Mouse (Mus musculus): Measurements from ENCODE around the gene Atf5. TPM values are rescaled to one million over a fixed set of nuclear protein-coding genes. Genes with fewer than 3 reads are reported as not detected.

Atf5 gene
- polyA plus RNA-seq, 1 experiment from 2014 or later = 4.0 TPM

DNA sequence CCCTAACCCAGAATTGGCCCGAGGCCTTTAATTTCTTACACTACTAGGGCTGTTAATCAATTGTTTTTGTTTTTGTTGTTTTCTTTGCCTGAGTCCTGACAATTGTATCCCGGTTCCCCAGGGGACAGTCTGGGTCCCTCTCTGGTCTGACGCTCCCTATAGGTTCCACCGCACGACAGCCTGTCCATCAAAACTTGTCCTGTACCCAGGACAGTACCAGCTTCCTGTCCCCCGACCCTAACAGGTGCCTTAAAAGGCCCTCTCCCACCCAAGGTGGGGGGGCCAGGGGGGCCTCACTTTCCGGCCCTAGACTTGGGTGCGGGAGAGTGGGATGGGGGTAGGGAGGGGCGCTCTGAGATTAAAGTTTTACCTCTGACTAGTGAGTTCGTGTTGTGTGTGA lies 38.6 kb upstream of the Atf5 start:
- peaks cover 67% of the 10 kb centered on the region for H3K4me1 ChIP-seq (replicated peaks)
- H3K9ac ChIP-seq = peak overlapping the region; percentile 44
- peak overlapping the region; percentile 35 for H3K4me3 ChIP-seq
- H3K9me3 ChIP-seq = no peaks in the 10 kb centered on the region
- no peaks in the 10 kb centered on the region for H3K36me3 ChIP-seq
- H3K27ac ChIP-seq (replicated peaks) = peak overlapping the region; percentile 87
- no peak for ATAC-seq (ENCODE audit: low FRiP score, low read depth)
- H3K4me2 ChIP-seq = peak overlapping the region; percentile 58
- H3K27me3 ChIP-seq = no peaks in the 10 kb centered on the region
- WGBS = 37% methylated on average over 10 of the region's 10 CpGs

DNA sequence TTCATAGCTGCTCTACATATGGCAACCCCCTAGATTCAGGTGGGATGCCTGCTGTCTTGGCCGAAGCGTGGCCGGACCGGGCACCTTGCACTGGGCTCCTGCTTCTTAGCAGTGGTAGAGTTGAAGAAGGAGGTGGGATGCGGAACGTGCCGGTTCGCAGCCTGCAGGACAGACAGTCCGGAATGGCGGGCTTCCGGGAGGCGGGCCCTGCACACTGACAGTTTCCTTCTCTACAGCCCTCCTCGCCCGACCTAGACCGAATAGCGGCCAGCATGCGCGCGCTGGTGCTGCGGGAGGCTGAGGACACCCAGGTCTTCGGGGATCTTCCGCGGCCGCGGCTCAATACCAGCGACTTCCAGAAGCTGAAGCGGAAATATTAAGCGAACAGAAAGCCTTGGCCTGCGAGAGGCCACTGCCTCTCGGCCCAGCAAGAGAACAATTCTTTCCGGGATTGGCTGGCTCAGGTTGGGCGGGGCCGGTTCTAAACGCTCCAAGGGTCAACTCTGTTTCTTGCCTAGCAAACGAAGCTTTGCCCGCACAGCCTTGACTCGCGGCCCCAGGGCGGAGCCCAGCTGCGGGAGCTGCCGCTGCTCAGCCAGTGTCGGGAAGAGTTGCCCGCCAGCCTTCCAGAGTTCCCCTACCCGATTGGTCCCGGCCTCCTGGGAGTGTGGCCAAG lies 38.0 kb upstream of the Atf5 start:
- peaks cover 63% of the 10 kb centered on the region for H3K4me1 ChIP-seq (replicated peaks)
- peak overlapping the region; percentile 35 for H3K4me3 ChIP-seq
- WGBS = 3% methylated on average over 45 of the region's 45 CpGs
- H3K4me2 ChIP-seq = peak overlapping the region; percentile 58
- H3K27me3 ChIP-seq = no peaks in the 10 kb centered on the region
- H3K9me3 ChIP-seq = no peaks in the 10 kb centered on the region
- no peak for ATAC-seq (ENCODE audit: low FRiP score, low read depth)
- H3K9ac ChIP-seq = peak overlapping the region; percentile 44
- H3K27ac ChIP-seq (replicated peaks) = peak overlapping the region; percentile 87
- no peaks in the 10 kb centered on the region for H3K36me3 ChIP-seq

GRCm38 (mm10) chr7:44853596-44854355 lies 37.3 kb upstream of the Atf5 start:
- Histone ChIP-seq H3K9me3 (no peaks in the 10 kb centered on the region), H3K27ac (replicated peaks) (peak overlapping the region; percentile 87), H3K4me3 (peak overlapping the region; percentile 35), H3K4me1 (replicated peaks) (peaks cover 62% of the 10 kb centered on the region), H3K9ac (peak overlapping the region; percentile 44), H3K4me2 (peak overlapping the region; percentile 58), H3K36me3 (no peaks in the 10 kb centered on the region), H3K27me3 (no peaks in the 10 kb centered on the region)
- WGBS = 25% methylated on average over 26 of the region's 26 CpGs
- no peak for ATAC-seq (ENCODE audit: low FRiP score, low read depth)

DNA sequence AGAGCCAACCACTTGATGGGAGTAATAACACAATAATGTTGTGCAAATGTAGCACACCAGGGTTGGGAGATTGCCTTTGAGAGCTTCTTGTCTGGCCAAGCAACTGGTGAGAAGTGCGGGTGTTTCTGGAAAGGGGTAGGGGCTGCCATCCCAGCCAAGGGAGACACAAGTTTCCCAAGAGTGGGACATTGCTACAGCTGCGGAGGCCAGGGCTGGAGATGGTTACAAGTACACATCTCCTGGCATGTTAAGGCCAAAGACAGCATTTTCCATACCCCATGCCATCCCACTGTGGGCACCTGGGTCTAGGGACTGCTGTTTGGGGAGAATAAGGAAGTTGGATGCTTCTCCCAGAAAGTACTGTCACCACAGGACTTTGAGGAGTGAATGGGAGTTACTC lies 36.6 kb upstream of the Atf5 start:
- Histone ChIP-seq H3K27me3 (no peaks in the 10 kb centered on the region), H3K36me3 (no peaks in the 10 kb centered on the region), H3K4me3 (no peak overlapping the region), H3K4me1 (replicated peaks) (peaks cover 56% of the 10 kb centered on the region), H3K9ac (no peak overlapping the region), H3K9me3 (no peaks in the 10 kb centered on the region), H3K27ac (replicated peaks) (no peak overlapping the region), H3K4me2 (peak overlapping the region; percentile 58; the same call in 1 of the 2 replicates)
- no peak for ATAC-seq (ENCODE audit: low FRiP score, low read depth)
- WGBS = 96% methylated on average over 2 of the region's 2 CpGs

DNA sequence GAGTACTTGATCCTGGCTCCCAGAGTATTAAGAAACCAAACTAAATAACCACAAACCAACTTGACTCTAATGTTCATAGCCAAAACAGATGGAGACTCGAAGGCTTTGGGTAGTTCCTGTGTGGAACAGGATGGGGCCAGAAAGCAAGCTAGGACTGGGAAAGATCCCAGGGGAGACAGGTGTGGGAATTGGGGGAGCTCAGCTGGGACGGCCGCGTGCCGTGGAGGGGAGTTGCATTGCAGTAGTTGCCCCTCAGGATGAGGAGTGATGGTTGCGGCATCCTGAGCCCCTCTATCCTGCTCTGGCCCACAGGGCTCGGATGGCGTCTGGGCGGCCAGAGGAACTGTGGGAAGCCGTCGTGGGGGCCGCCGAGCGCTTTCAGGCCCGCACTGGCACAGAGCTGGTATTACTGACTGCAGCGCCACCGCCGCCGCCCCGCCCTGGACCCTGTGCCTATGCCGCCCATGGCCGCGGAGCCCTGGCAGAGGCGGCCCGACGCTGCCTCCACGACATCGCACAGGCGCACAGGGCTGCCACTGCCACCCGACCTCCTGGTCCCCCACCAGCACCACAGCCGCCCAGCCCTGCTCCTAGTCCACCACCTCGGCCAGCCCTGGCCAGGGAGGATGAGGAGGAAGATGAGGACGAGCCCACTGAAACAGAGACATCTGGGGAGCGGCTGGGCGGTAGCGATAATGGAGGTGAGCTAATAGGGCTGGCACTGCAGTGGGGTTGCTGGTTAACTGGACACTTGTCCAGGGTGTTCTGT lies 36.0 kb upstream of the Atf5 start:
- no peaks in the 10 kb centered on the region for H3K9me3 ChIP-seq
- no peak for ATAC-seq (ENCODE audit: low FRiP score, low read depth)
- no peaks in the 10 kb centered on the region for H3K27me3 ChIP-seq
- H3K4me2 ChIP-seq = no peak overlapping the region
- no peaks in the 10 kb centered on the region for H3K36me3 ChIP-seq
- H3K9ac ChIP-seq = no peak overlapping the region
- peaks cover 56% of the 10 kb centered on the region for H3K4me1 ChIP-seq (replicated peaks)
- H3K27ac ChIP-seq (replicated peaks) = no peak overlapping the region
- WGBS = 92% methylated on average over 36 of the region's 36 CpGs
- H3K4me3 ChIP-seq = no peak overlapping the region

DNA sequence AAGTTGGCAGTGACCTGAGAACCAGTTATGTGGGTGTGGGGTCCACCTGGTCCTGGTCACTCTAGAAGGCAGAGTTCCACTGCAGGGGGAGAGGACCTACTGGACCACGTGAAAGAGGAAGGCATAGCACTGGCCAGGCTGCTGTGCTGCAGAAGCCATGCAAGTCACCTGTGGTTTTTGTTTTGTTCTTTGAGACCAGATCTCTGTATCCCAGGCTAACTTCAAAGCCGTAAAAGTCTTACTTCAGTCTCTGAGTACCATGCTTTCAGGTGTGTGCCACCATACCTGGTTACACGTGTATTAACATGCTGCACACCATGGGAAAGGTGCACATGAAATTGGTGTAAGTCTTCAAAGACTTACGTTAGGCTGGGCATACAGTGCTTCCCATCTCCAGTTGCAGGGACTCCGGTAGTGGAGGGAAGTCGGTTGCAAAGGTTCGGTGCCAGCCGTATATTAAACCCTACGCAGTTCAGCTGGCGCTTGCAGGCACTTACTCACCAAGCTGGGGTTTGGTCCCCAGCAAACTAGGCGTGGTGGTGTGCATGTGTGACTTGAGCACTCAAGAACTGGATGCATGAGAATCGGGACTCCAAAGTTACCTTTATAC lies 35.3 kb upstream of the Atf5 start:
- WGBS = 97% methylated on average over 12 of the region's 12 CpGs
- H3K9ac ChIP-seq = no peak overlapping the region
- no peaks in the 10 kb centered on the region for H3K36me3 ChIP-seq
- no peaks in the 10 kb centered on the region for H3K9me3 ChIP-seq
- H3K4me1 ChIP-seq (replicated peaks) = peaks cover 60% of the 10 kb centered on the region
- H3K27me3 ChIP-seq = no peaks in the 10 kb centered on the region
- no peak overlapping the region for H3K27ac ChIP-seq (replicated peaks)
- no peak overlapping the region for H3K4me3 ChIP-seq
- no peak for ATAC-seq (ENCODE audit: low FRiP score, low read depth)
- H3K4me2 ChIP-seq = 0 out of 2 replicates have a peak overlapping the region, but pooled peaks have one; percentile 86

GRCm38 (mm10) chr7:44850789-44851624 lies 34.5 kb upstream of the Atf5 start:
- H3K9me3 ChIP-seq = no peaks in the 10 kb centered on the region
- peak overlapping the region; percentile 81 for H3K4me3 ChIP-seq
- no peaks in the 10 kb centered on the region for H3K27me3 ChIP-seq
- WGBS = 80% methylated on average over 8 of the region's 8 CpGs
- peak overlapping the region; percentile 84 for H3K9ac ChIP-seq
- peak overlapping the region; percentile 86 for H3K4me2 ChIP-seq
- peak overlapping the region; percentile 99 for H3K27ac ChIP-seq (replicated peaks)
- peaks cover 55% of the 10 kb centered on the region for H3K4me1 ChIP-seq (replicated peaks)
- ATAC-seq (ENCODE audit: low FRiP score, low read depth) = no peak
- H3K36me3 ChIP-seq = peaks cover 4% of the 10 kb centered on the region

DNA sequence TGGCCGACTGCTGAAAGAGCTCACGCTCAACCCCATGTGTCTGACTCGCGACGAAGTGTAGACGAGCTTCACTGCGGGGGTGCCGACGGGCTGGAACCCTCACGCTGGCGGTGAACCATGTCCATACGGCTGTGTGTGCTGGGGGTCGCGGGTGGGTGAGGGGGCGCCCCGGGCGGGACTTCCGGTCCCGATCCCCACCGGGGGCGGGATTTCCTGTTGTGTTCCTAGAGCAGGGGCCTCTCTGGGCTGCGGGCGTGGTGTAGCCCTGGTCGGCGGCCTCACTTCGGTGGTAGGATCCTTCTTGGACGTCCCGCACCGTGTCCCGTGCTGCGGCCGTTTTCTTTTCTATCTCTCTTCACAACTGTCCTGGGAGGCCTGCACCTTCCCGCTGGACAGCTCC lies 33.7 kb upstream of the Atf5 start:
- WGBS = under 1% methylated on average over 33 of the region's 33 CpGs
- no peaks in the 10 kb centered on the region for H3K27me3 ChIP-seq
- peaks cover 52% of the 10 kb centered on the region for H3K4me1 ChIP-seq (replicated peaks)
- H3K27ac ChIP-seq (replicated peaks) = peak overlapping the region; percentile 99
- H3K9me3 ChIP-seq = no peaks in the 10 kb centered on the region
- peak; percentile 36 for ATAC-seq (ENCODE audit: low FRiP score, low read depth)
- peak overlapping the region; percentile 86 for H3K4me2 ChIP-seq
- peak overlapping the region; percentile 84 for H3K9ac ChIP-seq
- H3K4me3 ChIP-seq = peak overlapping the region; percentile 81
- peaks cover 12% of the 10 kb centered on the region for H3K36me3 ChIP-seq

GRCm38 (mm10) chr7:44849416-44850111 lies 33.1 kb upstream of the Atf5 start:
- Histone ChIP-seq H3K27me3 (no peaks in the 10 kb centered on the region), H3K4me2 (peak overlapping the region; percentile 86), H3K9me3 (no peaks in the 10 kb centered on the region), H3K9ac (peak overlapping the region; percentile 84), H3K36me3 (peaks cover 18% of the 10 kb centered on the region), H3K4me1 (replicated peaks) (peaks cover 46% of the 10 kb centered on the region), H3K27ac (replicated peaks) (peak overlapping the region; percentile 99), H3K4me3 (peak overlapping the region; percentile 81)
- peak; percentile 79 for ATAC-seq (ENCODE audit: low FRiP score, low read depth)
- WGBS = under 1% methylated on average over 41 of the region's 41 CpGs

DNA sequence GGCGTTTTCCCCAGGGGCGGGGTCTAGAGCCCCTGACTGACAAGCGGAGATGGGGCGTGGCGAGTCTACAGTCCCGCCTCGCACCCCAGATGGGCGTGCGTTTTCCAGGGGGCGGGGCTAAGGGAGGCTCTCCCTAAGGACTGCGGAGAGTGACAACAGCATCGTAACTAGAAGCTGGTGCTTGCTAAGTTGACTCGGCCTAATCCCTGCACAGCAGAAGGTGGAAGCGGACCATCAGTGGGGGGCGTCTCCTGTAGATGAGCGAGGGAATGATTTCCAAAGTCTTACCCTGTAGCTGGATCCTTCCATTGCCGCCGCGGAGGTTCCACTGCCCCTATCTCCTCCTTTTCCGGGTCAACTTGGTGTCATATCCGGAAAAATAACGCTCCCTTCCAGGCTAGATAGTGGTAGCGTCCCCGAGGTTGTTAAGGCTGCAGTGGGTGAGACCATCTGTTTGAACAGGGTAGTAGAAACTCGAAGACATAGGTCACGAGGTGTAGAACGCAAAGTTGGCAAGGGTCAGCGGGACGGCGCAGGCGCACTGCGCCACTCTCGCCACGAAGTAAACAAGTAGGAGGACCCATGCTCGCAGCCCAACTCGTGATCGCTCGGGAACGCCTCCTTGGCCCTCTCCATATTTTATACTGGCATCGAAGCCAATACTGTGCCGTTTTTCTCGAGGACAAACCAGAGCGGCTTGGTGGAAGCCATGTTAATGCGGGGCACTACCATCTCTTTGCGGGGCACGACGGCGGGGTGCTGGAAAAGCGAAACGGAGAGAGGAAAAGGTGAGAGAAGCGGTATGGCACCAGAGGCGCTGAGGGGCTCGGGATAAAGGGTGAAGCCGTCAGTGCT lies 32.3 kb upstream of the Atf5 start, which contains the start of the genes Akt1s1 and Tbc1d17:
TSS of gene Akt1s1 (plus strand) at position 431 of the 855 bp plus-strand sequence.
TSS of gene Tbc1d17 (minus strand) at position 519 of the 855 bp plus-strand sequence.
- Histone ChIP-seq H3K9ac (peak within 1 kb of the TSS; percentile 84), H3K27ac (replicated peaks) (peak within 1 kb of the TSS; percentile 99), H3K4me3 (peak within 1 kb of the TSS; percentile 81), H3K36me3 (peaks cover 26% of the 10 kb centered on the region), H3K4me1 (replicated peaks) (peaks cover 39% of the 10 kb centered on the region), H3K9me3 (no peaks in the 10 kb centered on the region), H3K4me2 (peak within 1 kb of the TSS; percentile 86), H3K27me3 (no peaks in the 10 kb centered on the region)
- ATAC-seq (ENCODE audit: low FRiP score, low read depth) = peak; percentile 91
- under 1% methylated on average over 54 of the region's 54 CpGs for WGBS

All from hindbrain, embryonic 15.5 days (tissue).